Mouse (Mus musculus) left cerebral cortex, adult 8-10 months (tissue): ENCODE measurements at regions not wholly inside any gene's neighbourhood (a gene's known extent, or its start where the extent isn't known, plus 50 kb on each side); places are given as distances from the start of the nearest gene placed in this dataset.
A peak's percentile ranks its signal among the peaks of the same experiment; 100 is the strongest.
"Not testable (repeated sequence)": the region's sequence is repeated elsewhere in the genome, so short reads cannot be mapped to it uniquely, and the experiment has no call there.

Experiments used
- DNase-seq, 2 experiments: peaks; one replicate each; pipeline ENCODE4 v3.0.0; 2022; ENCODE audit warnings: low spot score in 2 of 2

GRCm38 (mm10) chr17:31732176-31732880, 54.7 kb downstream of the Cryaa start:
- DNase-seq = no peak

DNA sequence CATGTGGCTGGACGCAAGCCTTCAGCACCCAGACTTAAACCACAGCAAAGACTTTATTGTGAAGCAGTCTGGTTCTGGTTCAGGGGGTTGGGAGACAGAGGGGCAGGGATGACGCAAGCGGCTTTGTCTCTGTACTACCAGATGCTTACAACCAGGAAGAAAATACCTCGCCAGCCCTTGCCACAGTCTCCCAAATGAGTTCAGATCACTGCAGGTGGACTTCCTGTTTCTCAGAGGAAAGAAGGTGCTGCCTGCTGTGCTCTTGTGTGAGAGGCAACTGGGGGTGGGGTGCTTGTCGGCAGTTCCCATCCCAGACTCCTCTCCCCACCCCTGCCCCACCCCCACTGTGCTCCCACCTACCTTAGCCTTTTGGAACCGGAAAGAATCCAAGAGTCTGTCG, 56.9 kb downstream of the Cryaa start:
- no peak for DNase-seq

DNA sequence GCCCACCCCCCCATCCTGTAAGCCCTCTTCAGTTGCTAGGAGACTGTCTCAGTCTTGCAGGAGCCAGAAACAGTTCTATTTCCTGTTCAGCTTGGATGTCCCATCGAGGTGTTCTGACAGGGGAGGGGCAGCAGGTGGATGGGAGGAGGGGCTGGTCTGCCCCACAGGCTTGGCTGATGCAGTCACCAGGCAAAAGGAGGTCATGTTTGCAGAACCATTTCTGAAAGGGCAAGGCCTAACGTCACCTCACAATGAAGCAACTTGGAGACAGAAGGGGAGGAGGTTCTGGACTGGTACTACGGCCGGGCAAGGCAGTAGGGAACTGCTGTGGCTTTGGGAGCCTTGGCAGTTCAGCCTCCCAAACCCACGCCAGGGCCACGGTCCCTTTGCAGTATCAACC, 59.1 kb downstream of the Cryaa start:
- no peak for DNase-seq

- DNase-seq = no peak
Measured at GRCm38 (mm10) chr17:31738249-31738648, 60.6 kb downstream of the Cryaa start.

DNA sequence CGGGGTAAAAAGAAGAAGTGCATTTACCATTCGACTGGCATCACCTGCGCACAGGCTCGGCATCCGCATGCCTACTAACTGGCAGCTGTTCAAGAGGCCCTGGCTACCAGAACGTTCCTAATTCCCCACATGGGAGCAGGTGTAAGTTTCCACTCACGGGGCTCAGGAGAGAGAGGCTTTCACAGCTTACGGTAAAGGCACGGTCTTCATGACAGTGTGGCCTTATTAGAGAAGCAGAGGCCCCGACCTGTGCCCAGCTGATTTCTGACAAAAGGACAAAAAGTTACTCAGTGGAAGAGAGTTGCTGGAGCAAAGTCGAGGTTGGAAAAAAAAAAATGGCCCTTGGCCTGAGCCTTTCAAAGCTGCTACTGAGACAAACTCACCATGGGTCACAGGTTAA, 62.0 kb downstream of the Cryaa start:
- DNase-seq = no peak

GRCm38 (mm10) chr17:31740059-31740458, 62.5 kb downstream of the Cryaa start:
- DNase-seq = no peak

GRCm38 (mm10) chr17:31743656-31744055, 66.0 kb downstream of the Cryaa start:
- DNase-seq = no peak

- DNase-seq = peak in 1 of 2 experiments; percentile 15
Measured at GRCm38 (mm10) chr17:31746198-31747111, 68.8 kb downstream of the Cryaa start.

DNA sequence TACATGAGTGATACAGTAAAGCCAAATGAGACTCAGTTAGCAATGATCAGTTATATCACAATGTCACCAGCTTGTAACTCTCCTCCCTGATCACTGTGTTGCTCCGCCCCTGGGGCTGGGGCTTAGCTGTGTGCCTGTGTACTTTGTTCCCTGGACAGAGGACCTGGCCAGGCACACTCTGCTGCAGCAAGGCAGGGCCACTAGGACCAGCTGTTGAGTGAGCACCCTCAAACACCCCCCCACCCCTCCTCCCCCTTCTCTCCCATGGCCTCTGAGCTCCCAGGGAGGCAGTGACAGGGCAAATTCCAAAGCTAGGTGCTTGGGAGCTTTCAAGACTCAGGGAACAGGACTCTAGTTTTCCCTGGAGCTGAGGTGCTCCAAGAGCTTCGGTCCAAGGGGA, 70.0 kb downstream of the Cryaa start:
- DNase-seq = no peak

DNA sequence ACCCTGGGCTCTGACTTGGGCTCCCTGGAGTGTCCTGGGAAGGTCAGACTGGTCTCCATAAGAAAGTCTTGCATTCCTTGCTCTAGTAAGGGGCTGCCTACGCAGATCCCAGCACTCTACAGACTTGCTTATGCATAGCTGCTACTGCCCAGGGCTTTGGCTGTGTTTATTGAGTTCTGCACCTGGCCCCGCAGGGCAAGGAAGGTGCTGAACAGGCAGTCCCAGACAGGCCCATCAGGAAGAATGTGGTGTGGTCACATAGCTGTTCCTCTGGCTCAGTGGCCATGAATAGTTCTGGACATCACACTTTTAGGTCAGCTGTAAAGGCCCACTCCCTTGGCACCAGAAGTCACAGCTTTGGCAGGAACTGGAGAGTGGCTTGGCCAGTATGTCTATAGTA, 70.6 kb downstream of the Cryaa start:
- no peak for DNase-seq

GRCm38 (mm10) chr17:31748971-31749370, 71.4 kb downstream of the Cryaa start:
- no peak for DNase-seq

DNA sequence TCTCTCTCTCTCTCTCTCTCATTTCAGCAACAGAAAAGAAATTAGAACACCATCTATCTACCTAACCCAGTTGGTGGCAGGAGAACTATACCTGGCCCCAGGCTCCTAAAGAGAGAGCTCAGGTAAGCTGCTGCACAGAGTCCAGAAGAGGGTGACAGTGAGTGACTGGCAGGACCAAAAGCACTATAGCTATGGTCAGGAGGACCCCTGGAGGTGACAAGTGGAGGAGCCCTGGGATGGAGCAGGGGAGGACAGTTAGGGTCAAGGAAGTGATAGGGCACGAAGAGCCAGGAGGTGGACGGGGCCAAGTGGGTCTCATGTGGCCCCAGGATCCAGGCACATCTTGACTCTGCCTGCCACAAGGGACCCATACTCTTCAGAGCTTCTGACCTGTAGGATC, 73.7 kb downstream of the Cryaa start:
- no peak for DNase-seq

DNA sequence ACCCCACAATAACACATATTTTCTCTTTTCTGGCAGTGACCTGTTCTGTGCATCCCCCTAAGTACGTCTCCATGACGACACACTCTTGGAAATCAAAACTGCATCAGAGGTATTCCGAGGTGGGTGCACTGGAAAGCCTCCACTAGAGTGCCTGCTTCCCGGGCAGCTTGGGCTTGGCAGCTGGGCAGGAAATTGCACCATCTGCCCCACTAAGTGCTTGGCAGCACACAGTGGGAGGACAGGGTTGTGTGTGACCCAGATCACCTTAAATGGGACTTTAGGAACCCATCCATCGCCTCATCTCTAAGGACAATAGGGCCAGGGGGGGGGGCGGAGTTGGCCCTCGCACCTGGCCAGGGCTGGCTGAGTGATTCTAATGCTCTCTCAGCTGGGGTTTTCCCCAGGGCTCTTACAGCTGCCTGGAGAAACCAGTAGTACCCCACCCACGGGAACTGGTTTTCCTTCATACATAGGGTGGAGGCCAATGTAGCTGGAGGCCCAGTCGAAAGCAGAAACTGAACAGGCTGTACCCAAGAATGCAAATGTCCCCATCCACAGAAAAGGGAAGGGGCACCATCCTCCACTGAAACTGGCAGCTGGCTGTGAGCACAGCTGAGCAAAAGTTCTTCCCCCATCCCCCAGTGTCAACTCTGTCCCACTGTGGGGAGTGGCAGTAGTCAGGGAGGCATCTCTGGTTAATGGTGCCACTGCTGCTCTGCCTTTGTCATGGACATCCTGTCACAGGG, 75.7 kb downstream of the Cryaa start:
- DNase-seq = no peak

GRCm38 (mm10) chr17:31753859-31754229, 76.2 kb downstream of the Cryaa start:
- no peak for DNase-seq

DNA sequence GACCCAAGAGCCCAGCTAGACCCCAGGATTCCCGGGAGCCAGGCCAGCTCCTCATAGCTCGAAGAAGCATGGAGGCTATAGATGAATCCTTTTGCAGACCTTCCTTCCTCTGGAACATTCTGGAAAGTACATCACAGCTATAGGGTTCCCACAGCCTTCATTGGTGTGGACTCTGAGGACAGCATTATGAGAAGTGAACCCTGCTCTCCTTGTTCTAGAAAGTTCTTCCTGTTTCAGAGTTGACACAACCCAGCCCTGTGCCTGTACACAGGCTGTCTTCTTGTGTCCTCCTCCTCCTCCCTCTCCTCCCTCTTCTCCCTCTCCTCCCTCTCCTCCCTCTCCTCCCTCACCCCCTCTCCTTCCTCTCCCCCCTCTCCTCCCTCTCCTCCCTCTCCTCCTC, 82.9 kb downstream of the Cryaa start:
- DNase-seq = no peak

DNA sequence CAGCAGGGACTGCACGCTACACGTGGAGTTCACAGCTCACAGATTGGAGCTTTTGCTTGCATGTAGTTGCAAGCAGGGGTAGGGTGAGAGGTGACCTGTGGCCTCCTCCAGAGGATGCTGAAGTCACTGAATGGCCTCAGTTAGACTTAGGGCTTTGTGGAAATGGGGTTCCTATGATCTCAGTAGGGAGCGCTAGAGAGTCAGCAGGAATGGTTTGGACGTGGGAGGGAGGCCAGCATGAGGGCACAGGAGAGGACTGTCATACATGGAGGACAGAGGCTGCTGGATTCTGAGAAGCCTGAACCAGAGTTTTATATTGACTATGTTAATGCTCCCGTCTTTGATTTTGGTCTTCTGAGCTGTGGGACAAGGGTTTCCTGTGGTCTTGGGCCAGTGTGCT, 85.5 kb downstream of the Cryaa start:
- no peak for DNase-seq

- peak; percentile 19 to 28 for DNase-seq
Measured at GRCm38 (mm10) chr17:31766779-31767697, 88.6 kb downstream of the Sik1 start.

DNA sequence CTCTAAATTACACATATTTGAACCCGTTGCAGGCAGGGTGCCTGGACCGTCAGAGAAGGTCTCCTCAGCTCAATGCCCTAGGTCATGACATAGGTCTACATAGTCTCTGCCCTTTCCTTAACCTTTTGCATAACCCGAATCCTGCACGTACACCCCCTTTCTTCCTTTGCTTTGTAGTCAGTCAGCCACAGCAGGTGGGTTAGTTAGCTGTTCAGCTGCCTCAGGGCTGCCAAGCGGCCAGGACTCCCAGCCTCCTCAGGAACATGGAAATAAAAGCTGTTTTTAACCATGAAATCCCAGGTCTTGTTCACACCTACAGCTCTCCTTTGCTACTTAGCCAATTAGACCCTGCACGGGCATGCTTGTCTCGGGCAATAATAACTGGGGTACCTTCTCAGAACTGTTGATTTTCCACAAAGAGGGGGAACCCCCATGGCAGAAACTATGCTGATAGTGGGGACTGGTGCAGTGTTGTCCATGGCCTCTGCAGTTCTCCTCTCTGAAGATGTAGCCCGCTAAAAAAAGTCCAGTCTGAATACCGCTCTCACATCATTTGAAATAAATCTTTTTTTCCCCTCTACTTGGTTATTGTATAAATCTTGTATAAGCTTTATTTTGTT, 83.3 kb downstream of the Sik1 start:
- no peak for DNase-seq

DNA sequence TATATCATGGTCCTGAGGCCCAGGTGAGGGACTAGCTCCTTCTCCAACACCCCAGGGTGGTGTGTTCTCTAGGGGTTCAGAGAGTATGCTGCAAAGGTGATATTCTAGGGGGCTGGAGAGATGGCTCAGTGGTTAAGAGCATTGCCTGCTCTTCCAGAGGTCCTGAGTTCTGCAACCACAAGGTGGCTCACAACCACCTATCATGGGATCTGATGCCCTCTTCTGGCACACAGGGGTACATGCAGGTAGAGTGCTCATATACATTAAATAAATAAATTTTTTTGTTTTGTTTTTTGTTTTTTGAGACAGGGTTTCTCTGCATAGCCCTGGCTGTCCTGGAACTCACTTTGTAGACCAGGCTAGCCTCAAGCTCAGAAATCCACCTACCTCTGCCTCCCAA, 81.7 kb downstream of the Sik1 start:
- not testable (repeated sequence) for DNase-seq

DNA sequence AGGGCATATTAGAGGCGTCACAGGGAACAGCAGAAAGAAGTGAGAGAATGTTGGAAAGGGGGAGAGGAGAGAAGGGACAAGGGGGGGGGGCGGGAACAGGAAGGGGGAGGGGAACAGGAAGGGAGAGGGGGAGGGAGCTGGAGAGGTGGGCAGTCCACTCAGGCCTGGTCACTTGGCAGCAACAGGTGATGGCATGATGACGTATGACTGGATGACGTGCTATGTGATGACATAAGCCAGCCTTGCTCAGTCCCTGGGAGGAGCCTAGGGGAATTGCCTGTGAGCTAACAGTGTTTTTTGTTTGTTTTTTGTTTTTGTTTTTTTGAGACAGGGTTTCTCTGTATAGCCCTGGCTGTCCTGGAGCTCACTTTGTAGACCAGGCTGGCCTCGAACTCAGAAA, 80.6 kb downstream of the Sik1 start:
- DNase-seq = no peak

- no peak for DNase-seq
Measured at GRCm38 (mm10) chr17:31775966-31776365, 79.6 kb downstream of the Sik1 start.
